Mouse (Mus musculus): ENCODE measurements around the gene Pbx1.

Gene Pbx1

DNA sequence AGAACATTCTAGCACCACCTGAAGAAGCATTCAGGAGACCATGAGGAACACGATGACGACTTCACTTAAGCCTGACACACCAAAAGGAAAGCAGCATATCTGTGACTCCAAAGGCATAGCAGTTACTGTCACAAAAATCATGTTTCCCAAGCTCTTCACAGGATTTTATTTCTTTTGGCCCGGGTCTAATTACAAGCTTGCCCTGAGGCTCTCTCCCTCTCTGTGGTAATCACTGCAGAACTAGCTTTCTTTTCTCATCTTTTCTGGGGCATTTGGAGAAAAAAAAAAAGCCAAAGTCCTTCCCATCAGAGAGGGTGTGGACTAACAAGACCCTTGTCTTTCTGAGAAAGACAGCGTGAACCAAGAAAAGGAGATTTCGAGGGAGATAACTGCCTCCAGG lies 87.8 kb downstream of the Pbx1 start:
- DNase-seq (ENCODE audit: low read depth) = no peak

DNA sequence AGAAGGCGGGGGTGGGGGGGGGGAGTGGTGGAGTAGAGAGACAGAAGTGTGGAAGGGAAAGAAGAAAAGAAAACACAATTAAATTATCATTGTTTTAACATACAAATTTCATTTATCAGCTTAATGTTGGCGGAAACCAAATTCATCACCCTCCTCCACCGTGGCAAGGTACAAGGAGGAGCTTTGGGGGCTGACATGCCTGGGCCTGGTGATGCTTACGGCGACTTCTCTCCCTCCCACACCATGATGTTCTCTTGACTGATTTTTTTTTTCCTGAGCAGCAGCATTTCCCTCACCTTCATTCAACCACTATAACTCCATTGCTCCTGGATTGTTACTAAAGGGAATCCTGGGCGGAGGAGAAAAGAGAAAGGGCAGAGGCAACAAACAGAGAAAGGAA lies 89.8 kb downstream of the Pbx1 start:
- no peak for DNase-seq (ENCODE audit: low read depth)

- no peak for DNase-seq (ENCODE audit: low read depth)
Measured at GRCm38 (mm10) chr1:168341863-168342262, 90.2 kb downstream of the Pbx1 start.

DNA sequence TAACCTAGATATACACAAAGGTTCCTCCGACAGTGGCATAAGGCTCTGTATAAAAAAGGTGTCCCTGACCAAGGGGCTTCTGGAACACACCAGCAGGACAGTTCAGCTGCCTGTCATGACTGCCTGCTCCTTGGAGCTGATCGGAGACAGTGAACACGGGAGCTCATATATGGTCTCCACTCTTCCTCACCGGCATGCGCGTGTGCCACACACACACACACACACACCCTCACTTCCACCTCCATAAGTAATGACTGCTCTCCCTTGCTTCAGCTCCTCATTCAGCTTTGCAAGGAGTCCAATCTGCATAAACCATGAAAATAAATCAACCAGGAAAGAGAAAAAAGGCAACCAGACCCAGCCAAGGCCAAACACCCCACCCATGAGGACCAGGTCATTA lies 90.7 kb downstream of the Pbx1 start:
- no peak for DNase-seq (ENCODE audit: low read depth)

DNA sequence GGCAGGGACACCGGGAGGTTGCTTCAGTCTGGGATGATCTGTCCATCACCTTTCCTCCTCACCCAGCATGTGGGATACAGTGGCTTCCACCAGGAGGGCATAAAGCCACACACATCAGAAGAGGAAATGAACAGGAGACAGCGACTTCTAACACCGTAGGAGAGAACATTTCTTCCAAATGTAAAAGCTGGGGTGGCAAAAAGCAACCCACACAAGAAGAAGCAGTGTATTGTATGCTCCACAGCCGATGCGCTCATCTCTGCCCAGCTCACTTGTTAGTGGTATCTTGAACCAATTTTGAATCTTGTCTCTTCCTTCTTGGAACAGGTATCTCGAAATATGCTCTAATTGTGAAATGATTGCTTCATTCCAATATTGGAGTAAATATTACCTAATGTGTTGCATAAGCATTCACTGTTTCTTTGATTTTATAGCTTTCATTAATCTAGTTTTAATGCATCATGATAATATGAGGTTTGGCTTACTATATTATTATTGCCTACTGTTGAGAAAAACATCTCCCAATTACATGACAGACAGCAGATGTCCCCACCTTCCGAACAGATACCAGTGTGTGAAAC lies 95.7 kb downstream of the Pbx1 start:
- no peak for DNase-seq (ENCODE audit: low read depth)

DNA sequence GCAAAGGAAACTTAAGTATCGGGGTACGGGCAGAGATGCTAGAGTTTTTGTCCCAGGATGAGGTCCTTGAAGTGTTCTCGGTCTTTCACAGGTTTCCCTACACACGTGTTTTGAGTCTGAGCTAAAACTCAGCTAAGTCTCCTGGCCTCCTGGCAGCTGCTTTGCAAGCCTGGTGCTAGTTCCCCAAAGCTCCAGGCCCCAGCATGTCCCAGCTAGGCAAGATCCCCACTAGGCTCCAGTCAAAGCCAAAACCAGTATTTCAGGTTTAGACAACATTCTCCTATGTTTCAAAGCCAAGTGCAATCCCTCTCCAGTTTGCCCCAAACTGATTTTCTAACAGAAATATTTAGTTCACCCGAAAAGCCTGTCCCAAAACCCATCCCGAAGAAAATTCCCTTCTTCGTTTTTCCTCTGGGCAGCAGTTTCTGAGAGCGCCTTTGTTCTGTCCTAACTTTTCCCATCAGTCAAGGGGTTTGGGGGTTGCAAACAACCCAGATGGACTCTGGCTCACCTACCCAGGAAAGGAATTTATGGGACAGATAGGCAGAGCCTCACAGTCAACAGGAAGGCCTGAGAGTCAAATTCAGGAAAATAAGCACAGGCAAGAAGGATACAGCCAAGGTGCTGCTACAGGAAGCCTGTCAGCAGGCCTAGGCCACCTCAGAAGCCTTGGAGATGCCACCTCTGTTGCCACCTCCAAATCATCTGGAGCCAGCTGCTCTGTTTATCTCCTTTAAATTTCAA lies 97.1 kb downstream of the Pbx1 start:
- DNase-seq (ENCODE audit: low read depth) = no peak

- no peak for DNase-seq (ENCODE audit: low read depth)
Measured at GRCm38 (mm10) chr1:168332056-168332455, 100.0 kb downstream of the Pbx1 start.

GRCm38 (mm10) chr1:168328236-168328605 lies 103.8 kb downstream of the Pbx1 start:
- DNase-seq (ENCODE audit: low read depth) = no peak

- DNase-seq (ENCODE audit: low read depth) = no peak
Measured at GRCm38 (mm10) chr1:168327405-168328235, 104.5 kb downstream of the Pbx1 start.

GRCm38 (mm10) chr1:168325786-168326185 lies 106.3 kb downstream of the Pbx1 start:
- no peak for DNase-seq (ENCODE audit: low read depth)

- DNase-seq (ENCODE audit: low read depth) = no peak
Measured at GRCm38 (mm10) chr1:168324306-168325085, 107.6 kb downstream of the Pbx1 start.

- DNase-seq (ENCODE audit: low read depth) = no peak
Measured at GRCm38 (mm10) chr1:168323436-168324108, 108.5 kb downstream of the Pbx1 start.

DNA sequence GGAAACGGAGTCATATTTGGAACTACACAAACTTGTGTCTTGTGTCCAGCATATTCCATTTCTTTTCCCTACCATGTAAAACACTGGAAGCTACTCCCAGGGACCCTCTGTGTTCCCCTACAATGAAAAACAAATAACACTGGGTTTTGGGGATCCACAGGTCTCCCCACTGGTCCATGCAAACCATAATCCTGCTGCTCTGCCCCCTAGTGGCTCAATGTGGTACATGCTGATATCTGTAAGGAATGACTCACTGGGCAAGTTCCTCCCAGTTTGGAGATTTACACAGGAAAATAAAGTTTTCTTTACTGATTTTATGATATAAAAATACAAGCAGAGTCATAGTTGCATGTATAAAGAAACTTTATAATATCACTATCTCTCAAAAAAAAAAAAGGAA lies 109.2 kb downstream of the Pbx1 start:
- DNase-seq (ENCODE audit: low read depth) = no peak

GRCm38 (mm10) chr1:168319695-168320094 lies 112.4 kb downstream of the Pbx1 start:
- DNase-seq (ENCODE audit: low read depth) = no peak

DNA sequence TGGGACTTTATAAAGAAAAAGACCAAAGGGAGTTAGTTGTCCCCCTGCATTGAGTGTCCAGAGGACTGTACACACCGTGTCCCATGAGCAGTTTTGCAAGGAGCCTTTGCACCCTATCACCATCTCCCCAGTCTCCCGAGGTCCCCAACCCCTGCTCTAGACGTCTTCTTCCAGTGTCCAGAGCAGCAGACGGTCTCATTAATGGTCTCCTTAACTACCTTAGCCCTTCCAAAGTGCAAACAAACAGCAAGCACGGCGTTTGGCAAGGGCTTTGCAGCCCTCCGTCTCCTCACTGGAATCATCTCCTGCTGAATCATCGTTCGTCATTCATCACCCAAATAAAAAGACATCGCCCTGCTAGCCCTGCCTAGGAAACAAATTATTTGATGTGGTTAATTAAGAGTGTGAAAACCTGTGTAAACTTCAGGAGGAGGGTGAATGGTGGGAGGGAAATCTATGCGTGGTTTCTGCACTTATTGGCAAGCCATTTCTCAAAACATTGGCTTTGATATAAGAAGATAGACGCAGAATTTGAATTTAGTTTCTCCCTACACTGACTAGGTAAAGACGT lies 113.1 kb downstream of the Pbx1 start:
- no peak for DNase-seq (ENCODE audit: low read depth)

GRCm38 (mm10) chr1:168313772-168314171 lies 118.3 kb downstream of the Pbx1 start:
- no peak for DNase-seq (ENCODE audit: low read depth)

DNA sequence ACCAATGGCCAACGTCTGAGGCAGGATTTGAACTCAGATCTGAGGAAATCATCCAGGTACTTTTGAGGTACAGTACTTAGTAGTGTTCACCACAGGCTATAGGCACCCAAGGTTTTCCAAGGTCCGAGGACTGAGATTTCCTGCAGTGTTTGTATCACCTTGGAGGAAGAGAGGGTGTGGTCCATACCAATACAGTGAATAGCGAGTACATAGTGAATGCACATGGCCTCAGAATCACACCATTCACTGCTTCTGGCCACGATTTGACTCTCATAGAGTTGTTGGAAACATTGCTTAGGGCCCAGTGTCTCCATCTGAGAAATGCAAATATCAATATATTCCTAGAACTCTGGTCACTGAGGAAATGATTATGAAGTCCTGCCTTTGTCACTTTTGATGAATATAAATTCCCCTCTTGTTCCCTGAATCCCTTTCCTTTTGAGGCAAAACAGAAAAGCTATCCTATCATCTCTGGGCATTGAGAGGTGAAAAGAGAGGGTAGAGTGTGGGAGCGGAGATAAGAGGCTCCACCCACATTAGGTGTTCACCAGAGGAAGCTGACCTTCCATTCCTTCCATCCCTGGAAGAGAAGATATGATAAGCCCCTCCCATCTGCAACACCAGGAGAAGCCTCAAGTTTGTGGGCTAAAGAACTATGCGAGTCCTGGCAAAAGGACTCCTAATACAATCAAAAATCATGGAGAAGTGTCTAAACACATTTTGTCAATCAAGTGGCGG lies 119.2 kb downstream of the Pbx1 start:
- DNase-seq (ENCODE audit: low read depth) = no peak

GRCm38 (mm10) chr1:168309101-168309521 lies 123.0 kb downstream of the Pbx1 start:
- no peak for DNase-seq (ENCODE audit: low read depth)

DNA sequence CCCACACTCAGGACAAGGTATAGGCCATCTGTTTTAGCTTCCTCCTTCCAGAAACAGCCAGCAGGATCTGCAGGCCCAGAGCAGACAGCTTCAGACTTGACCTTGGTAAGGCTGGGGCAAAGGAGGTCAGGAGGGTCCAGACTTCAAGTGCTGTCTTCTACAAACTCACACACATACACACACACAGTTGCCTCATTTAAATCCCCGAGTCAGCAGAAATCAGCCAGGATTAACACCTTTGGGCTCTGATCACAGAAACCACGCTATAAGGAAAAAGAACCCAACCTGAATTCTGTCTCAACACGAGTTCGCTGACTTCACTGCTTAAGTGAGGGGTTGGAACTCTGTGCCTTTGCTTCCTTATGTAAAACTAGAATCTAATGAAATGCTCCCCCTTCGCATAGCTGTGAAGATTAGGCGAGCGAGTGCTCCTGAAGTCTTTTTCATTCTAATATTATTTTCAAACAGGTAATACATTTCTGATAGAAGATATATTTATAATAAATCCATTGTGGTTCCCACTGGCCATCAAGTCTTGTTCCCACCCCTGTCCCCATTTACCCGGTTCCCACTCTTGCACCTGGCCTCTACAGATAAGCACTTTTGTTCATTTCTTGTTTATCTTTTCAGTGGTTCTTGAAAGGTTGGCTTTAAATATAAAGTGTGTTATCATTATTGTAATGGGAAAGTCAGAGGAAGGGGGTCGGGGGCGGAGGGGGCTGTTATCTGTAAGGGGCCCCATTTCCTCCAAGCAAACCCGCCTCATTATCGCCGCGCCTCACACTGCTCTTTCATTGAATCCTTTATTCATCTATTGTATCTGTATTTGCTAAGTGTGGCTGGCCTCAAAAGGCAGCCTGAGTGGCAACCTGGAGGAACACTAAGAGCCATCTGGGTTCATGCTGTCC lies 124.5 kb downstream of the Pbx1 start:
- no peak for DNase-seq (ENCODE audit: low read depth)

DNA sequence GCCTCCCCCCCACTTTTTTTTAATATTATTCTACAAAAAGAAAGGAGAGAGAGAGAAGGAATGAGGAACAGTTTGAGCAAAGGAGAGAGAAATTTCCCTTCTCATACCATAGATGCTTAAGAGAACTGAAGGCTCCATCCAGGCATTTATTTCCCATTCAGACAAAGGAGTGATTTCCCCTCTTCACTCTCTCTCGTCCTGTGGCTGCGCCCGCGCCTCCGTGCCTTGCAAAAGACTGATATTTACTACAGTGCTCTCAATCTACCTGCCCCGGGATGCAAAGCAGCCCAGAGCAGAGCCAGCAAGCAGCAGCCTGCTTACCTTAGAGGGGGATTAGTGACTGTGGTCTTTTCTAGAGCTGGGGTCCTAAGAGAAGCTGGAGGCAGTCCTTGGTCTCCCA lies 131.6 kb downstream of the Pbx1 start:
- no peak for DNase-seq (ENCODE audit: low read depth)
